Mouse (Mus musculus) layer of hippocampus, adult 8-10 months (tissue): ENCODE results near the gene Zfp37. TPM values are rescaled to one million over a fixed set of nuclear protein-coding genes. Genes with fewer than 3 reads are reported as not detected.
"Not testable (repeated sequence)": the region's sequence is repeated elsewhere in the genome, so short reads cannot be mapped to it uniquely, and the experiment has no call there.

Source experiments
- DNase-seq, 2 experiments: peaks; one replicate each; pipeline ENCODE4 v3.0.0; 2022; ENCODE audit warnings: low spot score in 2 of 2
- total RNA-seq, 4 experiments: library from RNA; stranded (reverse); gene quantifications; 2 replicates each; pipeline ENCODE4 v1.2.4; 2022

Gene Zfp37
- total RNA-seq, 4 experiments from 2014 or later, result 24.8 to 29.2 (median 25.4) TPM

DNA sequence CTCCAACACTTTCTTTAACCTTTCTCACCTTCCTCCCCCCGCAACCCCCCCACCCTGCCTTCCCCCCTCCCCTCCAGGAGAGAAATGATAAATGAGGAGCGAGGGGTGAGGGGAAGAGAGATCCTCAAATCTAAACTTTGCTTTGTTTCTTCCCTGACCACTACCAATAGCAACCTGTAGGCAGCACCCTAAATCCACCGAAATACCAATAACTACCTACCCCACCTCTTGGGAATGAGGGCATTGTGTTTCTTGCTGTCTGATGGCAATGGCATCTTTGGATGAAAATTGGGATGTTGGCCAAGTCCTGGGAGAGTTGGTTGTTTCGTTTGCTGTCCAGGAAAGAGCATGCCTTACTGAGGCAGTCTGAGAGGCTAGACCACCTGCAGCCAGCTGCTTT lies 20.8 kb downstream of the Zfp37 start:
- no peak for DNase-seq

DNA sequence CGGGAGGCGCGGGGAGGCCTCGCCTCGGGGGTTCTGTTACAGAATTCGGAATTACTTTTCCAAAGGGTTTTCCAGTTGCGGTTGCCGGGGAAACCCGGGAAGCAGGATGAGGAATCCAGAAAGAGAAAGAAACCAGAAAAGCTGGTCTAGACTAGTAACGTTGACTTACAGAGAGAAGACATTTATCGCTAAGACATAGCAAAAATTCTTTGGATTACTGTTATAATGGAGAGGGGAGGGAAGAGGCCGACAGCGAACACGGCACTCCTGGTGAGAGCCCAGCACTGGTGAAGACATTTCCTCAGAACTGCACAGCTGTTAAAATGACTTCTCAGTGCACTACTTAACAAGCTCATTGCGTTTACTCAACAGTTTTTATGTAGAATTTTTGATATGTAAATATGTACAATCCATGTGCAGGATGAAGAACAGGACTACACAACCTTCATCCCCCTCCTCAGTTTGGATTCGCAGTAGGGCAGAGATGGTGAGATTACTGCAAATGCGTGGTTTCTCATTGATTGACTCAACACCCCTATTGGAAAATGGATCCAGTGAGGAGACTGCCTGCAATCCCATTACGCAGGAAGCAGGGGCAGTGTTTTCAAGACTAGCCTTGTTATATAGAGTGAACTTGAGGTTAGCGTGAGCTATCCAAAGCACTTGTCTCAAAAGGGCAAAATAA lies 22.0 kb downstream of the Zfp37 start:
- DNase-seq, result peak in 1 of 2 experiments; percentile 10

DNA sequence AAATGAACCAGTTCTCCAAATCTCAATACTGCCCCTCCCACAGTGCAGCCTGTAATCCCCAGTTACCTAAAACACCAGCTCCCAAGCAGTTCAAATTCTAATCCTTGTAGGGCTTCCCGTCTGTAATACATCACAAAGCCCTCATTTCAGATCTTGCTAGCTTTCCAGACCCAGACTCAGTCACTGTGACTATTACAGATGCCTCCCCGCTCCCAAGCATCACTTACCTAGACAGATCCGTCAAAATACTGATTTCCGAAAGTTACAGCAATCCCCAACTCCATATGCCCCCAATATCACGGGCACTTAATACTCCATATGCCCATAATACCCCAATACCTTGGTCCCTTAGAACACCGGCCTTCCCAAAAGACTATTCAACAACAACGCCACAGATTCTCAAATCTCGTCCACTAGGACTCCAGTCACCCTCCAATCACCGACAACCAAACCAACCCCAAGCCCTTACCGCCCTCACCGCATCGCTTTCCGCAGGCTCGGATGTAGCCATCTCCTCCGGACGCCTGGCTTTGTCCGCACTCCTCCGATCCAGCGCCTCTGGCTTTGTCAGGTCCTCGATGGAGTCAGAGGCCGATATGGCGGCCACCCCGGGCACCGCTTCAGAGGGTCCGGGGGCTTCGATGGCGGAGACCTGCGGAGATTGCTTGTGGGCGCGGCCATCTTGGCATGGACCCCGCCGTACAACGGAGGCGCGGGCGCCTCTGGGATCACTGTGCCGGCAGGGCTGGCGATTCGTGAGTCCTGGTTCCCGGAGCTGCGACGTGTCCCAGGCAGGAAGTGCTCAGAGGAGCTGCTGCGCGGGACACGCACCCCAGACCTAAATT lies 22.8 kb downstream of the Zfp37 start:
- DNase-seq, result peak; percentile 85 to 92

DNA sequence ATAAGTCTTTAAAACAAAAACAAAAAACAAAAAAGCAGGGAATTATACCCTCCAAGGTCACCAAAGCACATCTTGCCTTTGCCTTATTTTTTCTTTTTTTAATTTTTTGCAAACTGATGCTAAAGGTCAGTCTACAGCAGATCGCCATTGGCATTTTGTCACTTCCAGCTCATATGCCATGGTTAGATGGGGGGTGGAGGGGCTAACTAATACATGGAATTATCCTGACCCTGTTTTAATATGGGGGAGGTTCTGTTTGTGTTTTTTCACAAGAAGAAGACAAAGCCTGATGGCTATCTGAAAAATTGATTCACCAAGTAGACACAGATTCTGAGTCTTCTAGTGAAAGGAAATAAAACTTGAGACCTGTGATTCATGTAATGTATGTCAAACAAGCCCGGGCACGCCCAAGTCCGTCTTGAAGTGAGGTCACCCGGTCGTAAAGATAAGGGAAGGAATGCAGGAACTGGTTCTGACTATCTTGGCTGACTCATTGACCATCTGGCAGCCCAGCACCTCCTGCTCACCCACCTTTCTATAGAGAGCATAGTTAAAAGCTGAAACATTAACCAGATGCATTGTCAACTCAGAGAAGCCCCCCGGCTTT lies 30.8 kb downstream of the Zfp37 start:
- DNase-seq, result no peak

DNA sequence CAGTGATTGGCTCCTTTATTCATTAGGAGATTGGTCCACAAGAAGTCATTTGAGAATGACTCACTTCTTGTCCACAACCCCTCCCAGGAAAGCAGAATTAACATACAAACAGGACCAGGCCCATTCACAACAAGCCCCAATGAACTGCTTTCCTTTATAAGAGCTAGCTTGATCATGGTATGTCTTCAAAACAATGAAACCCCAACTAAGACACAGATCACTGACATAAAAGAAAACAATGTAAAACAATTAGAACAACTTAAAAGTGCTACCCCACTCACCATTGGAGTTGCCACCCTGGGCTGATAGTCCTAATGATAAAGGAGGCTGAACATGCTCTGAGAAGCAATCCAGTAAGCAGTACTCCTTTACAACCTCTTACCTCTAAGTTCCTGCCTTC lies 42.1 kb downstream of the Zfp37 start:
- DNase-seq, result no peak

DNA sequence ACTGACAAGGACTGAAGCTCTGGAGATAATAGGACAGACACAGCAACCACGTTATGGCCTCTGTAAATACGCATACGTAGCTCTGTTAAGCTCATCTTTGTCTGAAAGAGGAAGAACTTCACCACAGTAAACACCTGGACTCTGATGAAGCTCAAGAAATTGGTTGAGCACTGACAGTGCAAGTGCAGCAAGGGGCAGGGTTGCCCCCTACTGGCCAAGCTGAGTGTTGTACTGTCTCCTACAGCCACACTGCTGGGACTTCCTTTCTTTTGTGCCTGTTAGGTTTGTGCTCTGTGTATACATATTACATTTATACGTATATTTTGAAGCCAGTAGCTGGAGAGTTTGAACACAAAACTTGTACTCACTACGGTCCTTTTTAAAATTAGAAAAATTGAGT lies 53.6 kb downstream of the Zfp37 start:
- DNase-seq, result peak in 1 of 2 experiments; percentile 23

DNA sequence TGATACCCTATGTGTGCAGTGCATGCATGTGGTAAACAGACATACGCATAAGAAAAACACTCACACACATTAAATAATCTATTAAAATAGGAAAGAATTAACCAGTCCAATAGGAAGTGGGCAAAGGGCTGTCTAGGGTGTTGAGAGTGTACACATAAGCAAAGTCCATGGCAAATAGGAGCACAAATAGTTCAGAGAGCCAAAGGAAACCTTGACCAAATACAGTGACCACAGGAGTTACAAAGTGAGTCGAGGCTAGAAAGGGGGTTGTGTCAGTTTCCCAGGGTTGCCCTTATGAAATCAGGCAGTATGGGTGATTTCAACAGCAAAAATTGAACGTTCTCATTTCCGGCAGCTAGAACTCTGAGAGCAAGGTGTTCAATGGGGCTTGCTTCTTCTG lies 56.4 kb downstream of the Zfp37 start:
- no peak for DNase-seq

DNA sequence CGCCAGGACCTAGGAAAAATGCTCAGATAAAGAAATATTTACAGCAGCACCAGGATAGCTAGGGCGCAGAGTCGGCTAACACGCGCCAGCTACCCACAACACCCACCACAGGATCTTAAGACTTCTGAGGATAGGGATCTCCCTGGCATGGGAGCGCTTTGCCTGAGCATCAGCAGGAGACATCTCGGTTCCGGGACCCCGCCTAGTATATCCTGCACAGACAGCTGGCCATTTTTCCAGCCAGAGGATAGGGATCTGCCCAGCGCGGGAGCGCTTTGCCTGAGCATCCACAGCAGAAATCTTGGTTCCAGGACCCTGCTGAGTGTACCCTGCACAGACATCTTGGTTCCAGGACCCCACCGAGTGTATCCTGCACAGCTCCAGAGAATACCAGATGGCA lies 63.2 kb downstream of the Zfp37 start:
- DNase-seq, result not testable (repeated sequence)

DNA sequence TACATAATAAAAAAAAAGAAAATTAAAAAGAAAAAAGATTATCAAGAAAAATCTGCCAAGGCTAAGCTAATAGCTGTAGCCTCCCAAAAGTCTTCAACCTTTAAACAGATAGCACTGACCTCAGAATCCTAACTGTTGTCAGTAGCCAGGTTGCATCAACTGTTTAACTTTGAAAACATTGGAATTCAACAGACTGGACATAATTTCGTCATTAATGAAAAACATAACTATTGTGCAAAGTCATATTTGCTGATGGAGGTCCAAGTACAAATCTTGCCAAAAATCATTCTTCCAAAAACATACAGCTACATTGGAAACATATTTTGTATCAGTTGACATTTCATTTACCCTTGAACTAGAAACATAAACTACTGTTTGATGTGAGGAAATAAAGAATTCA lies 72.4 kb downstream of the Zfp37 start:
- no peak for DNase-seq

DNA sequence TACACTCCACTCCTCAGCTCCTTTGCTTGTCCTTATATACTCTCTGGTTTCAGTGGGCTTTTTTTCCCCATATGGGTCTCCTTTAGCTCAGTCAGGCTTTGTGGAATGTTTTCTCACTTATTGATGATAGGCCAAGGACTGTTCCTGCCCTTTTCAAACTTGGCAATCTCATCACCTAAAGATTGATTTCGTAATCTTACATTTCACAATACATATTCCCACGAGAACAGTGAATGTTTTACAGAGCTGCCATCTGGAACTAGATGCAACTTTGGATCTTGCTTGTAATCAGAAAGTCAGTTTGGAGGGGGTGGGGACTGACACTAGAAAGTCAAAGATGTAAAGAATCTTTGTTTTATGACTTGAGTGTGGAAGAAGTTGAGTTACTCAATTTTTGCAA lies 80.0 kb downstream of the Zfp37 start, which contains the start of gene Mup21:
Gene Mup21 (minus strand): TSS at position 53 of the 400 bp plus-strand sequence.
- DNase-seq, result no peak

Other genes starting within 250 kb of the Zfp37 start
- gene Mup20, start 176.9 kb downstream of the Zfp37 start, total RNA-seq, result not detected
- not detected for gene Mup3, start 143.7 kb downstream of the Zfp37 start, total RNA-seq
- gene Mup21, start 80.2 kb downstream of the Zfp37 start, total RNA-seq, result not detected
- gene Slc31a2, start 31.5 kb upstream of the Zfp37 start, total RNA-seq, result 10 to 100 TPM in 3 of 4 experiments, 1 to 10 TPM in 1; 9.1 to 11.1 (median 10.8) TPM
- gene Fkbp15, start 129.5 kb upstream of the Zfp37 start, total RNA-seq, result 10 to 100 TPM; 40.7 to 49.8 (median 46.1) TPM
- gene Slc31a1, start 129.7 kb upstream of the Zfp37 start, total RNA-seq, result 10 to 100 TPM; 11.1 to 14.0 (median 12.6) TPM
- 10 to 100 TPM; 52.6 to 57.3 (median 53.7) TPM for gene Cdc26, start 177.6 kb upstream of the Zfp37 start, total RNA-seq
- gene Prpf4, start 177.8 kb upstream of the Zfp37 start, total RNA-seq, result 10 to 100 TPM; 12.6 to 16.1 (median 14.0) TPM
- gene Rnf183, start 204.2 kb upstream of the Zfp37 start, total RNA-seq, result not detected
- 10 to 100 TPM in 1 of 4 experiments, 1 to 10 TPM in 3; 7.7 to 10.0 (median 8.5) TPM for gene Wdr31, start 239.8 kb upstream of the Zfp37 start, total RNA-seq
- gene Bspry, start 249.0 kb upstream of the Zfp37 start, total RNA-seq, result under 1 TPM in 3 of 4 experiments, not detected in 1; 0.28 to 0.43 (median 0.30) TPM